Mouse (Mus musculus): ENCODE data around the gene Ccdc85c. TPM values are rescaled to one million over a fixed set of nuclear protein-coding genes. Genes with fewer than 3 reads are reported as not detected.

Gene Ccdc85c
- polyA plus RNA-seq, 1 experiment = 7.0 TPM

DNA sequence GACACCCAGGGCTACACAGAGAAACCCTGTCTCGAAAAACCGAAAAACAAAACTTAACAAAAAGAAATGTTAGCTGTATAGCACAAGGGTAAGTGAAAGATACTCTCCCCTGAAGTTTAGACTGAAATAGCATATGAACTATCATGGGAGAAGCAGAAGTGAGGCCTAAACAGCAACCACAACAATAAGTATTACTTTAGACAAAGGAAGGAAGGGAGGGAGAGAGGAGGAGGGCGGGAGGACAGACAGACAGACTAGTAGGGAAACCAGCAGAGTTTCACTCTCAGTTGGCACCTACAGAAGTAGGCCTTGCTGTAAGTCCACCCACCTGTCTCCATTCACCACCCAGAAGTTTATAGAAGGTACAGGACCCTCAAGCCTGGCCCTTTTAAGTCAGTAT is 104.8 kb downstream of the Ccdc85c start:
- TF ChIP-seq MAX (IDR thresholded peaks at IDR 0.05) (no peak), FOSL1 (IDR thresholded peaks at IDR 0.05; ENCODE audit: insufficient read depth, low read length, poor library complexity, severe bottlenecking) (no peak)
- H3K36me3 ChIP-seq (ENCODE audit: control insufficient read depth, insufficient read depth) = no peaks in the 10 kb centered on the region

DNA sequence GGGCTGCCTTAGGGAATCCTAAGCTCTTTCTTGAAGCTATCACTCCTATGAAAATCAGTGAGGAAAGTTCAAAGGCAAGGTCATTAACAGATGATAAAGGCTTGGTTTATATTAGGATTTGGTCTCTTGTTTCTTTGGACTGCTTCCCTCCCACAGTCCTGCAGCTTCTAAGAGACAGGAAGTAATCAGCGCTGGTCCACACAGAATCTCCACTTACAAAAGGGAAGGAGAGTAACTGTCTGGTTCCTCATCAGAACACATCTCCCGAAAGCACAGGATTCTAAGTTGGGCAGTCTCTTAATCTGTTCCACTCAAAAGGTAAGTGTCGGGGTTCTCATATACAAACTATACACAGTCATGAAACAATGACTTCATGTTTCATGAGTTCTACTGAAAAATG is 106.3 kb downstream of the Ccdc85c start:
- no peak overlapping the region for H3K4me3 ChIP-seq (ENCODE audit: insufficient read depth, poor library complexity, severe bottlenecking)
- H3K79me2 ChIP-seq (ENCODE audit: control insufficient read depth, insufficient read depth) = peaks cover 80% of the 10 kb centered on the region
- no peak for TF ChIP-seq MYOG (IDR thresholded peaks at IDR 0.05; ENCODE audit: control insufficient read depth, extremely low read depth, insufficient read length)
- no peak for TF ChIP-seq FOSL1 (IDR thresholded peaks at IDR 0.05; ENCODE audit: insufficient read depth, low read length, poor library complexity, severe bottlenecking)
- no peak for TF ChIP-seq CTCF (IDR thresholded peaks at IDR 0.05; ENCODE audit: control insufficient read depth, insufficient read depth, insufficient read length)
- TF ChIP-seq CEBPB (IDR thresholded peaks at IDR 0.05; ENCODE audit: low read depth) = no peak

More for the DNA sequence above, 104.8 kb downstream of the Ccdc85c start:
- H3K4me3 ChIP-seq (ENCODE audit: insufficient read depth, poor library complexity, severe bottlenecking) = no peak overlapping the region
- H3K27me3 ChIP-seq (ENCODE audit: control insufficient read depth, insufficient read depth, insufficient read length) = no peaks in the 10 kb centered on the region
- H3ac ChIP-seq (ENCODE audit: control insufficient read depth, insufficient read length, low read depth) = no peak overlapping the region
- peaks cover 96% of the 10 kb centered on the region for H3K79me2 ChIP-seq (ENCODE audit: control insufficient read depth, insufficient read depth)
- H3K79me3 ChIP-seq (ENCODE audit: low read depth) = peaks cover 62% of the 10 kb centered on the region

DNA sequence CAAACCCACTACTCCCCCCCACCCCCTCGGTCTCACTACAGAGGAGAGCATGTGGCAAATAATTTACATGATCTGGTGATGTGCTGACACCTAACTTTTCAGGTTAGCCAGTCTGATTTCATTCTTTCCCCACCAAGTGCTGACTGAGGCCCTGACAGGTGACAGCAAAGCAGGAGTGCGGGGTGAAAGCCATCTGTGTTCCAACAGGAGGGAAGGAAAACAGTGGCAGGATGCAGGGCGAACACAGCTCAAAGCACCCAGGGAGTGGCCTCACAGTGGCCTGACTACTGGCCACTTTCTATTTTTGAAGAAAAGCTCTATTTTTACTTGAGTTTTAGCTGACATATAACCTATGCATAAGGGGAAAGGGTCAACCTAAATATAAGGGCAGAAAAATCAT is 111.5 kb downstream of the Ccdc85c start:
- Histone ChIP-seq H3K4me3 (ENCODE audit: insufficient read depth, poor library complexity, severe bottlenecking) (no peak overlapping the region), H3K27me3 (ENCODE audit: control insufficient read depth, insufficient read depth, insufficient read length) (no peaks in the 10 kb centered on the region), H3K79me2 (ENCODE audit: control insufficient read depth, insufficient read depth) (peaks cover 28% of the 10 kb centered on the region), H3K36me3 (ENCODE audit: control insufficient read depth, insufficient read depth) (peaks cover 38% of the 10 kb centered on the region), H3ac (ENCODE audit: control insufficient read depth, insufficient read length, low read depth) (no peak overlapping the region), H3K79me3 (ENCODE audit: low read depth) (peaks cover 6% of the 10 kb centered on the region)
- no peak for TF ChIP-seq MYOG (IDR thresholded peaks at IDR 0.05; ENCODE audit: control insufficient read depth, extremely low read depth, insufficient read length)

More for the DNA sequence above, 106.3 kb downstream of the Ccdc85c start:
- peaks cover under 1% of the 10 kb centered on the region for H3K36me3 ChIP-seq (ENCODE audit: control insufficient read depth, insufficient read depth)
- no peaks in the 10 kb centered on the region for H3K27me3 ChIP-seq (ENCODE audit: control insufficient read depth, insufficient read depth, insufficient read length)
- H3ac ChIP-seq (ENCODE audit: control insufficient read depth, insufficient read length, low read depth) = no peak overlapping the region
- H3K79me3 ChIP-seq (ENCODE audit: low read depth) = peaks cover 46% of the 10 kb centered on the region

DNA sequence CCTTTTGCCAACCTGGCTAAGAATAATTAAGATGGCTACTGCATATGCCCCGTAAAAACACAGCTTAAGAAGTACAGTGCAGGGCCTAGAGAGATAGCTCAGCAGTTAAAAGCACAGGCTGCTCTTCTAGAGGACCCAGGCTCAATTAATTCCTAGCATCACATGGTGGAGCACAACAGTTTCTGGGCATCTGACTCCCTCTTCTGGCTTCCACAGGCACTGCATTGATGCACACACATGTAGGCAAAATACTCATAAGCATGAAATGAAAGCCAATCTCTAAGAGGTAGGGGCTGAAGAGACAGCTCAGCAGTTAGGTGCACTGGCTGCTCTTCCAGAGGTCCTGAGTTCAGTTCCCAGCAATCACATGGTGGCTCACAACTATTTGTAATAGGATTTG is 113.2 kb downstream of the Ccdc85c start:
- Histone ChIP-seq H3K27me3 (ENCODE audit: control insufficient read depth, insufficient read depth, insufficient read length) (no peaks in the 10 kb centered on the region), H3ac (ENCODE audit: control insufficient read depth, insufficient read length, low read depth) (no peak overlapping the region), H3K36me3 (ENCODE audit: control insufficient read depth, insufficient read depth) (peaks cover 43% of the 10 kb centered on the region), H3K79me3 (ENCODE audit: low read depth) (peaks cover 3% of the 10 kb centered on the region), H3K4me3 (ENCODE audit: insufficient read depth, poor library complexity, severe bottlenecking) (no peak overlapping the region), H3K79me2 (ENCODE audit: control insufficient read depth, insufficient read depth) (peaks cover 11% of the 10 kb centered on the region)
- TF ChIP-seq MAX (IDR thresholded peaks at IDR 0.05) = no peak
- no peak for TF ChIP-seq CEBPB (IDR thresholded peaks at IDR 0.05; ENCODE audit: low read depth)
- no peak for TF ChIP-seq MYOG (IDR thresholded peaks at IDR 0.05; ENCODE audit: control insufficient read depth, extremely low read depth, insufficient read length)
- no peak for TF ChIP-seq MYOD1 (IDR thresholded peaks at IDR 0.05; ENCODE audit: control insufficient read depth, insufficient read length, low read depth)
- TF ChIP-seq FOSL1 (IDR thresholded peaks at IDR 0.05; ENCODE audit: insufficient read depth, low read length, poor library complexity, severe bottlenecking) = no peak
- TF ChIP-seq CTCF (IDR thresholded peaks at IDR 0.05; ENCODE audit: control insufficient read depth, insufficient read depth, insufficient read length) = no peak

DNA sequence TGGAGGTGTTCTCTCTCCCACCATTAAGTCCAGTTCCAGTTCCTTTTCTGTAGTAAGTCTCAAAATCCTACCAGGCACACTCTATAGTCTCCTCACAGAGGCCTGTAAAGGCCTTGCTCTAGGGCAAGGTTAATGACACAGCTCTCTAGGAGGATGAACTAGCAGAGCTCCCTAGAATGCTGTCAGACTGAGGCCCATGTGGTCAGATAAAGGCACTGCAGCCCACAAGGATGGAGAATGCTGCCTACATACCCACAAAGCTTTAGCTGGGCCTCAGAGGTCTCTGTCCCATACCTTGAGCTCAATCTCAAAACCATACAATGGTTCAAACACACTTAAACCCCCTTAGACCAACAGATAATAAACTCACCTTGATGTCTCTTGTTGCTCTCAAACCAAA is 115.4 kb downstream of the Ccdc85c start:
- TF ChIP-seq CEBPB (IDR thresholded peaks at IDR 0.05; ENCODE audit: low read depth) = no peak
- no peak for TF ChIP-seq USF1 (IDR thresholded peaks at IDR 0.05; ENCODE audit: low read depth)
- no peak for TF ChIP-seq MYOD1 (IDR thresholded peaks at IDR 0.05; ENCODE audit: control insufficient read depth, insufficient read length, low read depth)
- TF ChIP-seq MAX (IDR thresholded peaks at IDR 0.05) = no peak
- TF ChIP-seq MYOG (IDR thresholded peaks at IDR 0.05; ENCODE audit: control insufficient read depth, extremely low read depth, insufficient read length) = no peak
- no peak for TF ChIP-seq FOSL1 (IDR thresholded peaks at IDR 0.05; ENCODE audit: insufficient read depth, low read length, poor library complexity, severe bottlenecking)
- TF ChIP-seq CTCF (IDR thresholded peaks at IDR 0.05; ENCODE audit: control insufficient read depth, insufficient read depth, insufficient read length) = no peak
- no peak overlapping the region for H3K4me3 ChIP-seq (ENCODE audit: insufficient read depth, poor library complexity, severe bottlenecking)
- H3K79me2 ChIP-seq (ENCODE audit: control insufficient read depth, insufficient read depth) = no peaks in the 10 kb centered on the region
- H3ac ChIP-seq (ENCODE audit: control insufficient read depth, insufficient read length, low read depth) = no peak overlapping the region
- H3K79me3 ChIP-seq (ENCODE audit: low read depth) = no peaks in the 10 kb centered on the region
- H3K36me3 ChIP-seq (ENCODE audit: control insufficient read depth, insufficient read depth) = peaks cover 46% of the 10 kb centered on the region
- no peaks in the 10 kb centered on the region for H3K27me3 ChIP-seq (ENCODE audit: control insufficient read depth, insufficient read depth, insufficient read length)

Other genes starting within 250 kb of the Ccdc85c start
- gene Setd3, start 96.1 kb downstream of the Ccdc85c start, polyA plus RNA-seq (2012; fragmentation: generic; extraction: Trizol) = 36.8 TPM
- gene Ccnk, start 95.8 kb downstream of the Ccdc85c start, polyA plus RNA-seq (2012; fragmentation: generic; extraction: Trizol) = 23.6 TPM
- 1.6 TPM for gene Hhipl1, start 30.8 kb upstream of the Ccdc85c start, polyA plus RNA-seq (2012; fragmentation: generic; extraction: Trizol)
- 0.67 TPM for gene Cyp46a1, start 59.0 kb upstream of the Ccdc85c start, polyA plus RNA-seq (2012; fragmentation: generic; extraction: Trizol)
- 45.2 TPM for gene Eml1, start 95.5 kb upstream of the Ccdc85c start, polyA plus RNA-seq (2012; fragmentation: generic; extraction: Trizol)